Mouse (Mus musculus): ENCODE data around the gene Bclaf1.

- no peak for TF ChIP-seq CTCF (IDR thresholded peaks at IDR 0.05; ENCODE audit: low read depth, low read length)
- TF ChIP-seq EP300 (IDR thresholded peaks at IDR 0.05; ENCODE audit: insufficient read depth, low read depth, low read length): no peak
These were observed 43.3 kb upstream of the Bclaf1 start for GRCm38 (mm10) chr10:20268945-20269344.

Data from ES-Bruce4 (cell line).